ENCODE assay signal across 24 mouse cellular contexts in the genomic region with DNA sequence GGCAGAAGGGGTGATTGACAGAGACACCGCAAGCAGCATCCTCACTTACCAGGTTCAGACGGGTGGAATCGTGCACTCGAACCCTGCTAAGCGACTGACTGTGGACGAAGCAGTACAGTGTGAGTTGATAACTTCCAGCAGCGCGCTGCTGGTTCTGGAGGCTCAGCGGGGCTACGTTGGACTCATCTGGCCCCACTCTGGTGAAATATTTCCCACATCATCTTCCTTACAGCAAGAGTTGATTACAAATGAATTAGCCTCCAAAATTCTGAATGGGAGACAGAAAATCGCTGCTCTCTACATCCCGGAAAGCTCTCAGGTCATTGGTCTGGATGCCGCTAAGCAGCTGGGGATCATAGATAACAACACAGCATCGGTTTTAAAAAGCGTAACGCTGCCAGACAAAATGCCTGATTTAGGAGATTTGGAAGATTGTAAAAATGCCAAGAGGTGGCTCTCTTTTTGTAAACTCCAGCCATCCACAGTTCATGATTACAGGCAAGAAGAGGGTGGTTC.
DNase-seq lines count a peak whose midpoint lies in the region; ATAC-seq and TF ChIP-seq lines count a peak whose summit lies in the region.
"Had no signal": no experiment of that assay in that cellular context is flagged by ENCODE, and none has a peak within 500 bp of the region (broad histone marks: within the 10 kb centered on the region; RNA-seq: fewer than 3 reads in every experiment).

No protein-coding gene starts in this region.

- no peak for TF ChIP-seq POLR2A in lung, adult 2 months (IDR thresholded peaks at IDR 0.05; ENCODE audit: borderline replicate concordance, extremely low read depth, low read depth, low read length)

- no peaks in the 10 kb centered on the region for H3K4me1 ChIP-seq in embryonic facial prominence, embryonic 14.5 days (ENCODE audit: control insufficient read depth, insufficient read depth, low read length)
- H3K4me1 ChIP-seq in embryonic facial prominence, embryonic 10.5 days: 0 out of 2 replicates have a peak, but pooled peaks cover 3% of the 10 kb centered on the region
- H3K4me1 ChIP-seq in lung, postnatal 0 days (ENCODE audit: insufficient read depth, low read depth, low read length): no peaks in the 10 kb centered on the region
- H3K4me1 ChIP-seq in lung, adult 2 months (ENCODE audit: control insufficient read depth, insufficient read depth, low read length): no peaks in the 10 kb centered on the region
- H3K4me1 ChIP-seq in stomach, embryonic 16.5 days (ENCODE audit: control insufficient read depth, insufficient read depth, low read length): no peaks in the 10 kb centered on the region
- no peaks in the 10 kb centered on the region for H3K4me1 ChIP-seq in stomach, postnatal 0 days (replicated peaks; ENCODE audit: control insufficient read depth, insufficient read depth)
- H3K4me1 ChIP-seq: embryonic facial prominence, embryonic 13.5 days had no signal

- no peaks in the 10 kb centered on the region for H3K9me3 ChIP-seq in embryonic facial prominence, embryonic 14.5 days (ENCODE audit: control insufficient read depth, low read length)
- no peaks in the 10 kb centered on the region for H3K9me3 ChIP-seq in embryonic facial prominence, embryonic 10.5 days
- H3K9me3 ChIP-seq in lung, postnatal 0 days (ENCODE audit: low read length): no peaks in the 10 kb centered on the region
- H3K9me3 ChIP-seq in stomach, embryonic 16.5 days (replicated peaks; ENCODE audit: control insufficient read depth, low read length): no peaks in the 10 kb centered on the region
- H3K9me3 ChIP-seq in stomach, postnatal 0 days (ENCODE audit: control insufficient read depth, low read length): no peaks in the 10 kb centered on the region
- H3K9me3 ChIP-seq: embryonic facial prominence, embryonic 13.5 days; forebrain, embryonic 13.5 days; G1E; hindbrain, embryonic 12.5 days had no signal

- H3K27me3 ChIP-seq in embryonic facial prominence, embryonic 14.5 days (replicated peaks; ENCODE audit: control insufficient read depth, insufficient read depth, low read length): no peaks in the 10 kb centered on the region
- H3K27me3 ChIP-seq in embryonic facial prominence, embryonic 10.5 days (replicated peaks; ENCODE audit: low read depth, poor library complexity, severe bottlenecking): no peaks in the 10 kb centered on the region
- H3K27me3 ChIP-seq in lung, postnatal 0 days (replicated peaks; ENCODE audit: insufficient read depth, low read length): no peaks in the 10 kb centered on the region
- no peaks in the 10 kb centered on the region for H3K27me3 ChIP-seq in stomach, embryonic 16.5 days (ENCODE audit: control insufficient read depth, insufficient read depth, low read length)
- no peaks in the 10 kb centered on the region for H3K27me3 ChIP-seq in stomach, postnatal 0 days (ENCODE audit: control insufficient read depth, insufficient read depth, low read length)
- H3K27me3 ChIP-seq: embryonic facial prominence, embryonic 13.5 days; forebrain, embryonic 13.5 days; hindbrain, embryonic 12.5 days had no signal

- peaks cover 54% of the 10 kb centered on the region for H3K36me3 ChIP-seq in embryonic facial prominence, embryonic 14.5 days (ENCODE audit: control insufficient read depth, insufficient read depth, low read length)
- H3K36me3 ChIP-seq in embryonic facial prominence, embryonic 10.5 days (replicated peaks): peaks cover 54% of the 10 kb centered on the region
- H3K36me3 ChIP-seq in lung, postnatal 0 days (ENCODE audit: insufficient read depth, low read length): 0 out of 2 replicates have a peak, but pooled peaks cover 6% of the 10 kb centered on the region
- 0 out of 2 replicates have a peak, but pooled peaks cover 5% of the 10 kb centered on the region for H3K36me3 ChIP-seq in stomach, embryonic 16.5 days (ENCODE audit: control insufficient read depth, insufficient read depth, low read length)
- H3K36me3 ChIP-seq in stomach, postnatal 0 days (ENCODE audit: control insufficient read depth, insufficient read depth, low read length): peaks cover 9% of the 10 kb centered on the region
- H3K36me3 ChIP-seq: G1E had no signal

- H3K4me2 ChIP-seq in embryonic facial prominence, embryonic 14.5 days (ENCODE audit: low read depth, low read length): no peak overlapping the region
- H3K4me2 ChIP-seq in lung, postnatal 0 days (replicated peaks; ENCODE audit: low read depth, low read length): no peak overlapping the region
- H3K4me2 ChIP-seq in stomach, embryonic 16.5 days (ENCODE audit: low read depth, low read length): 0 out of 2 replicates have a peak overlapping the region, but pooled peaks have one; percentile 8
- H3K4me2 ChIP-seq in stomach, postnatal 0 days (replicated peaks; ENCODE audit: low read depth): no peak overlapping the region
- H3K4me2 ChIP-seq: embryonic facial prominence, embryonic 13.5 days; forebrain, embryonic 13.5 days; heart, embryonic 11.5 days; hindbrain, embryonic 12.5 days had no signal

- intact Hi-C loops in left cerebral cortex, adult 2 months (cut with DNase I): no loop called here
- intact Hi-C loops in left cerebral cortex, postnatal 4 days (cut with DNase I): no loop called here

- TF ChIP-seq CTCF in left cerebral cortex, adult 2 months (IDR thresholded peaks at IDR 0.05): no peak
- TF ChIP-seq CTCF in lung, postnatal 0 days (IDR thresholded peaks at IDR 0.05): no peak
- TF ChIP-seq CTCF in lung, adult 2 months (IDR thresholded peaks at IDR 0.05; ENCODE audit: insufficient read depth, low read length): no peak
- no peak for TF ChIP-seq CTCF in stomach, postnatal 0 days (IDR thresholded peaks at IDR 0.05; ENCODE audit: low read depth)

- 87% methylated on average over 16 of the region's 16 CpGs for WGBS in embryonic facial prominence, embryonic 14.5 days
- WGBS in embryonic facial prominence, embryonic 10.5 days: 96% methylated on average over 16 of the region's 16 CpGs
- 68% methylated on average over 16 of the region's 16 CpGs for WGBS in lung, postnatal 0 days
- 82% methylated on average over 16 of the region's 16 CpGs for WGBS in lung, adult 2 months
- WGBS in stomach, embryonic 16.5 days: 79% methylated on average over 16 of the region's 16 CpGs
- 79% methylated on average over 16 of the region's 16 CpGs for WGBS in stomach, postnatal 0 days

- H3K27ac ChIP-seq in embryonic facial prominence, embryonic 14.5 days (replicated peaks; ENCODE audit: low read depth, low read length): no peak overlapping the region; the same call in 1 of the 2 replicates
- H3K27ac ChIP-seq in embryonic facial prominence, embryonic 10.5 days (replicated peaks): no peak overlapping the region
- peak overlapping the region; percentile 69 for H3K27ac ChIP-seq in left cerebral cortex, adult 2 months
- H3K27ac ChIP-seq in lung, postnatal 0 days (ENCODE audit: low read length): no peak overlapping the region
- H3K27ac ChIP-seq in stomach, embryonic 16.5 days (ENCODE audit: low read length): peak overlapping the region; percentile 32; the same call in 1 of the 2 replicates
- H3K27ac ChIP-seq in stomach, postnatal 0 days (replicated peaks): no peak overlapping the region
- H3K27ac ChIP-seq: forebrain, embryonic 13.5 days; heart, adult 2 months; hindbrain, embryonic 12.5 days had no signal

- DNase-seq in embryonic facial prominence, embryonic 14.5 days (ENCODE audit: low spot score): peak; percentile 19
- no peak for DNase-seq in embryonic facial prominence, embryonic 10.5 days (ENCODE audit: low spot score)
- no peak for DNase-seq in left cerebral cortex, adult 2 months (ENCODE audit: extremely low spot score in 1 of 2, low spot score in 2 of 2)
- DNase-seq in left cerebral cortex, postnatal 4 days: no peak
- peak; percentile 26 for DNase-seq in lung, postnatal 0 days (ENCODE audit: low spot score)
- no peak for DNase-seq in lung, adult 2 months
- no peak for DNase-seq in stomach, postnatal 0 days (ENCODE audit: low spot score)
- DNase-seq: adrenal gland, adult 8-10 months; adrenal gland, postnatal 36 days; B cell, adult 2 months; cerebellum, adult 2 months; cerebellum, postnatal 10 days; embryo, embryonic 11 days; forebrain, postnatal 0 days; gastrocnemius, postnatal 14 days; heart, adult 2 months; heart, postnatal 36 days had no signal

- TF ChIP-seq EP300 in lung, postnatal 0 days (IDR thresholded peaks at IDR 0.05): no peak
- no peak for TF ChIP-seq EP300 in stomach, postnatal 0 days (optimal IDR thresholded peaks at IDR 0.05)

- no peak overlapping the region for H3K9ac ChIP-seq in embryonic facial prominence, embryonic 14.5 days (ENCODE audit: low read depth, low read length)
- no peak overlapping the region for H3K9ac ChIP-seq in lung, postnatal 0 days (replicated peaks; ENCODE audit: low read depth)
- H3K9ac ChIP-seq in stomach, embryonic 16.5 days (ENCODE audit: low read length): no peak overlapping the region
- no peak overlapping the region for H3K9ac ChIP-seq in stomach, postnatal 0 days (ENCODE audit: low read length)
- H3K9ac ChIP-seq: embryonic facial prominence, embryonic 13.5 days; forebrain, embryonic 13.5 days; forebrain, postnatal 0 days; hindbrain, embryonic 12.5 days had no signal

- no peak for ATAC-seq in embryonic facial prominence, embryonic 14.5 days (ENCODE audit: low read depth)
- no peak; the same call in 1 of the 2 replicates for ATAC-seq in lung, postnatal 0 days
- no peak for ATAC-seq in stomach, embryonic 16.5 days (ENCODE audit: insufficient read depth, low FRiP score)
- no peak for ATAC-seq in stomach, postnatal 0 days (ENCODE audit: low FRiP score, low TSS enrichment)
- ATAC-seq: CD4-positive, CD25-positive, alpha-beta regulatory T cell, adult 4 months; forebrain, embryonic 13.5 days had no signal

- no peak overlapping the region for H3K4me3 ChIP-seq in embryonic facial prominence, embryonic 14.5 days (ENCODE audit: low read depth, low read length)
- H3K4me3 ChIP-seq in embryonic facial prominence, embryonic 10.5 days: no peak overlapping the region
- no peak overlapping the region for H3K4me3 ChIP-seq in left cerebral cortex, adult 2 months
- no peak overlapping the region for H3K4me3 ChIP-seq in lung, postnatal 0 days (ENCODE audit: low read depth, low read length)
- no peak overlapping the region for H3K4me3 ChIP-seq in lung, adult 2 months (replicated peaks; ENCODE audit: extremely low read depth, low read depth, low read length)
- no peak overlapping the region for H3K4me3 ChIP-seq in stomach, embryonic 16.5 days (replicated peaks; ENCODE audit: low read length)
- no peak overlapping the region for H3K4me3 ChIP-seq in stomach, postnatal 0 days (ENCODE audit: low read depth, low read length)
- H3K4me3 ChIP-seq: embryonic facial prominence, embryonic 13.5 days; forebrain, embryonic 13.5 days; heart, adult 2 months; hindbrain, embryonic 12.5 days had no signal

Comparison
In these comparisons a context has a peak if more than half of its experiments do, and no peak if none do; other contexts are left out.
1. DNase-seq: peak in embryonic facial prominence, embryonic 14.5 days (single experiment) and lung, postnatal 0 days (single experiment); none in embryonic facial prominence, embryonic 10.5 days (single experiment), left cerebral cortex, adult 2 months (0 of 2), left cerebral cortex, postnatal 4 days (single experiment), lung, adult 2 months (single experiment) and stomach, postnatal 0 days (single experiment).
2. H3K27ac ChIP-seq: peak in left cerebral cortex, adult 2 months (single experiment) and stomach, embryonic 16.5 days (single experiment); none in embryonic facial prominence, embryonic 14.5 days (single experiment), embryonic facial prominence, embryonic 10.5 days (single experiment), lung, postnatal 0 days (single experiment) and stomach, postnatal 0 days (single experiment).